Mouse (Mus musculus): ENCODE measurements at regions not wholly inside any gene's neighbourhood (a gene's known extent, or its start where the extent isn't known, plus 50 kb on each side); places are given as distances from the start of the nearest gene placed in this dataset.

GRCm38 (mm10) chr4:5590531-5590930, 797.4 kb upstream of the Impad1 start:
- no peak for DNase-seq
- H3K27ac ChIP-seq (ENCODE audit: insufficient read depth, low read length): no peak overlapping the region
- TF ChIP-seq CTCF (IDR thresholded peaks at IDR 0.05; ENCODE audit: borderline replicate concordance, insufficient read depth, low read depth, low read length) (no peak), POLR2A (IDR thresholded peaks at IDR 0.05; ENCODE audit: borderline replicate concordance, insufficient read depth, low read length) (no peak)
- WGBS: 60% methylated on average over 4 of the region's 4 CpGs
- H3K27me3 ChIP-seq (ENCODE audit: control insufficient read depth, insufficient read depth, low read length): no peaks in the 10 kb centered on the region
- H3K4me1 ChIP-seq (ENCODE audit: control insufficient read depth, insufficient read depth, low read length): no peaks in the 10 kb centered on the region
- H3K4me3 ChIP-seq (replicated peaks; ENCODE audit: insufficient read depth, low read depth, low read length): no peak overlapping the region

GRCm38 (mm10) chr4:5587465-5587864, 794.3 kb upstream of the Impad1 start:
- Histone ChIP-seq H3K27me3 (ENCODE audit: control insufficient read depth, insufficient read depth, low read length) (no peaks in the 10 kb centered on the region), H3K4me1 (ENCODE audit: control insufficient read depth, insufficient read depth, low read length) (no peaks in the 10 kb centered on the region), H3K27ac (ENCODE audit: insufficient read depth, low read length) (no peak overlapping the region), H3K4me3 (replicated peaks; ENCODE audit: insufficient read depth, low read depth, low read length) (no peak overlapping the region)
- no peak for DNase-seq
- 87% methylated on average over 4 of the region's 4 CpGs for WGBS
- TF ChIP-seq POLR2A (IDR thresholded peaks at IDR 0.05; ENCODE audit: borderline replicate concordance, insufficient read depth, low read length): no peak
- TF ChIP-seq CTCF (IDR thresholded peaks at IDR 0.05; ENCODE audit: borderline replicate concordance, insufficient read depth, low read depth, low read length): no peak

GRCm38 (mm10) chr4:5585205-5585604, 792.0 kb upstream of the Impad1 start:
- 93% methylated on average over 4 of the region's 4 CpGs for WGBS
- Histone ChIP-seq H3K27me3 (ENCODE audit: control insufficient read depth, insufficient read depth, low read length) (no peaks in the 10 kb centered on the region), H3K27ac (ENCODE audit: insufficient read depth, low read length) (no peak overlapping the region), H3K4me3 (replicated peaks; ENCODE audit: insufficient read depth, low read depth, low read length) (no peak overlapping the region), H3K4me1 (ENCODE audit: control insufficient read depth, insufficient read depth, low read length) (no peaks in the 10 kb centered on the region)
- no peak for DNase-seq
- TF ChIP-seq POLR2A (IDR thresholded peaks at IDR 0.05; ENCODE audit: borderline replicate concordance, insufficient read depth, low read length): no peak
- TF ChIP-seq CTCF (IDR thresholded peaks at IDR 0.05; ENCODE audit: borderline replicate concordance, insufficient read depth, low read depth, low read length): no peak

GRCm38 (mm10) chr4:5583989-5584677, 791.0 kb upstream of the Impad1 start:
- Histone ChIP-seq H3K4me1 (ENCODE audit: control insufficient read depth, insufficient read depth, low read length) (no peaks in the 10 kb centered on the region), H3K27me3 (ENCODE audit: control insufficient read depth, insufficient read depth, low read length) (no peaks in the 10 kb centered on the region), H3K4me3 (replicated peaks; ENCODE audit: insufficient read depth, low read depth, low read length) (no peak overlapping the region), H3K27ac (ENCODE audit: insufficient read depth, low read length) (no peak overlapping the region)
- no peak for DNase-seq
- 18% methylated on average over 6 of the region's 6 CpGs for WGBS
- TF ChIP-seq CTCF (IDR thresholded peaks at IDR 0.05; ENCODE audit: borderline replicate concordance, insufficient read depth, low read depth, low read length) (no peak), POLR2A (IDR thresholded peaks at IDR 0.05; ENCODE audit: borderline replicate concordance, insufficient read depth, low read length) (no peak)

GRCm38 (mm10) chr4:5568076-5568475, 774.9 kb upstream of the Impad1 start:
- DNase-seq: no peak
- Histone ChIP-seq H3K4me3 (replicated peaks; ENCODE audit: insufficient read depth, low read depth, low read length) (no peak overlapping the region), H3K4me1 (ENCODE audit: control insufficient read depth, insufficient read depth, low read length) (no peaks in the 10 kb centered on the region), H3K27ac (ENCODE audit: insufficient read depth, low read length) (no peak overlapping the region), H3K27me3 (ENCODE audit: control insufficient read depth, insufficient read depth, low read length) (no peaks in the 10 kb centered on the region)
- TF ChIP-seq CTCF (IDR thresholded peaks at IDR 0.05; ENCODE audit: borderline replicate concordance, insufficient read depth, low read depth, low read length) (no peak), POLR2A (IDR thresholded peaks at IDR 0.05; ENCODE audit: borderline replicate concordance, insufficient read depth, low read length) (no peak)

GRCm38 (mm10) chr4:5560001-5560657, 767.0 kb upstream of the Impad1 start:
- H3K4me1 ChIP-seq (ENCODE audit: control insufficient read depth, insufficient read depth, low read length): no peaks in the 10 kb centered on the region
- 37% methylated on average over 3 of the region's 3 CpGs for WGBS
- H3K4me3 ChIP-seq (replicated peaks; ENCODE audit: insufficient read depth, low read depth, low read length): no peak overlapping the region
- no peak overlapping the region for H3K27ac ChIP-seq (ENCODE audit: insufficient read depth, low read length)
- no peak for DNase-seq
- TF ChIP-seq POLR2A (IDR thresholded peaks at IDR 0.05; ENCODE audit: borderline replicate concordance, insufficient read depth, low read length): no peak
- no peak for TF ChIP-seq CTCF (IDR thresholded peaks at IDR 0.05; ENCODE audit: borderline replicate concordance, insufficient read depth, low read depth, low read length)
- H3K27me3 ChIP-seq (ENCODE audit: control insufficient read depth, insufficient read depth, low read length): no peaks in the 10 kb centered on the region

- DNase-seq: no peak
- H3K27me3 ChIP-seq (ENCODE audit: control insufficient read depth, insufficient read depth, low read length): no peaks in the 10 kb centered on the region
- WGBS: 89% methylated on average over 3 of the region's 3 CpGs
- H3K4me3 ChIP-seq (replicated peaks; ENCODE audit: insufficient read depth, low read depth, low read length): no peak overlapping the region
- no peaks in the 10 kb centered on the region for H3K4me1 ChIP-seq (ENCODE audit: control insufficient read depth, insufficient read depth, low read length)
- H3K27ac ChIP-seq (ENCODE audit: insufficient read depth, low read length): no peak overlapping the region
- no peak for TF ChIP-seq POLR2A (IDR thresholded peaks at IDR 0.05; ENCODE audit: borderline replicate concordance, insufficient read depth, low read length)
- no peak for TF ChIP-seq CTCF (IDR thresholded peaks at IDR 0.05; ENCODE audit: borderline replicate concordance, insufficient read depth, low read depth, low read length)
Measured at GRCm38 (mm10) chr4:5540155-5540554, 747.0 kb upstream of the Impad1 start.

GRCm38 (mm10) chr4:5530416-5530815, 737.3 kb upstream of the Impad1 start:
- WGBS: 76% methylated on average over 4 of the region's 4 CpGs
- Histone ChIP-seq H3K4me1 (ENCODE audit: control insufficient read depth, insufficient read depth, low read length) (no peaks in the 10 kb centered on the region), H3K4me3 (replicated peaks; ENCODE audit: insufficient read depth, low read depth, low read length) (no peak overlapping the region), H3K27me3 (ENCODE audit: control insufficient read depth, insufficient read depth, low read length) (no peaks in the 10 kb centered on the region), H3K27ac (ENCODE audit: insufficient read depth, low read length) (no peak overlapping the region)
- DNase-seq: no peak
- no peak for TF ChIP-seq POLR2A (IDR thresholded peaks at IDR 0.05; ENCODE audit: borderline replicate concordance, insufficient read depth, low read length)
- no peak for TF ChIP-seq CTCF (IDR thresholded peaks at IDR 0.05; ENCODE audit: borderline replicate concordance, insufficient read depth, low read depth, low read length)

All from cerebellum, adult 2 months (tissue).